Mouse (Mus musculus) embryonic facial prominence, embryonic 15.5 days (tissue): Measurements from ENCODE around the gene 4930568D16Rik. TPM values are rescaled to one million over a fixed set of nuclear protein-coding genes. Genes with fewer than 3 reads are reported as not detected.

Experiments used
- ATAC-seq: fragments of 200-750 bp; cut with Nextera tagmentation; 2 replicates; pipeline ENCODE4 v1.8.0; 2017; ENCODE audit warnings: low read depth, moderate TSS enrichment; ENCODE audit not compliant: insufficient number of reproducible peaks, low FRiP score, low TSS enrichment
- H3K27ac ChIP-seq: fragments of 300-500 bp; sonication (generic); replicated peaks from 2 replicates; pipeline ENCODE4 v1.5.1; 2015; ENCODE audit warnings: mild to moderate bottlenecking, inconsistent platforms
- H3K27me3 ChIP-seq: fragments of 300-500 bp; sonication (generic); 2 replicates; pipeline ENCODE4 v1.6.1; 2015; ENCODE audit warnings: inconsistent platforms
- H3K36me3 ChIP-seq: fragments of 300-500 bp; sonication (generic); 2 replicates; pipeline ENCODE4 v1.6.1; 2015; ENCODE audit warnings: mild to moderate bottlenecking, inconsistent platforms
- H3K4me1 ChIP-seq: fragments of 300-500 bp; sonication (generic); 2 replicates; pipeline ENCODE4 v1.6.1; 2015; ENCODE audit warnings: inconsistent platforms
- H3K4me2 ChIP-seq: fragments of 300-500 bp; sonication (generic); replicated peaks from 2 replicates; pipeline ENCODE4 v1.6.1; 2015; ENCODE audit warnings: mild to moderate bottlenecking, inconsistent platforms
- H3K4me3 ChIP-seq: fragments of 300-500 bp; sonication (generic); replicated peaks from 2 replicates; pipeline ENCODE4 v1.5.1; 2015; ENCODE audit warnings: mild to moderate bottlenecking, inconsistent platforms
- H3K9ac ChIP-seq: fragments of 300-500 bp; sonication (generic); 2 replicates; pipeline ENCODE4 v1.6.1; 2015; ENCODE audit warnings: inconsistent platforms
- H3K9me3 ChIP-seq: fragments of 300-500 bp; sonication (generic); replicated peaks from 2 replicates; pipeline ENCODE4 v1.6.1; 2016; ENCODE audit warnings: inconsistent platforms
- WGBS: fragments of 180-500 bp; shearing (Covaris S2); methylation state at CpG from one replicate; pipeline ENCODE4 v1.1.7; 2015; 5-methylcytosine and 5-hydroxymethylcytosine counted together
- polyA plus RNA-seq: library from polyadenylated mRNA; unstranded; fragments of >200 nt; fragmentation: Nextera tagmentation; extraction: Ambion mirVana; gene quantifications from 2 replicates; pipeline ENCODE4 v1.2.1, GENCODE M21; 2015

4930568D16Rik gene
- polyA plus RNA-seq, 1 experiment from 2014 or later = not detected

- Histone ChIP-seq H3K27ac (no peak overlapping the region), H3K4me2 (no peak overlapping the region), H3K36me3 (no peaks in the 10 kb centered on the region), H3K9me3 (no peaks in the 10 kb centered on the region), H3K4me3 (no peak overlapping the region), H3K9ac (no peak overlapping the region), H3K4me1 (peaks cover 18% of the 10 kb centered on the region), H3K27me3 (no peaks in the 10 kb centered on the region)
- ATAC-seq = no peak
- WGBS = 63% methylated on average over 1 of the region's 1 CpGs
These were observed 40.6 kb downstream of the 4930568D16Rik start for GRCm38 (mm10) chr2:35326931-35327330.

DNA sequence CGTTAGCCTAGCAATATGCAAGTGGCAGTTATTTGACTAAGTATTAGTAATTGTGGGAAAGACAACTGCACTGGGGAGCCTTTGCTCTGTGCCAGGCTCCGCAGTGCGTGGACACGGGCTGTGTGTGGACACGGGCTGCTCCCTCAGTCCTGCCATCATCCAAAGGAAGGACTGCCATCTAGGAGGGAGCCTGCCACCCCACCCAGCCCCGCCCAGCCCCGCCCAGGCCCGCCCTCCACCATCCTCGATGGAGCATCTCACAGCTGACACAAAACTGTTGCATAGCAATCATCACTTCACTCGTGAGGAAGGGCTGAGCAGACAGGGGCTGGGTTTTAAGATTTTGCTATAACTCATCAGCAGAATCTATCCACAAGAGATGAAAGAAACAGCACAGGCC lies 41.6 kb downstream of the 4930568D16Rik start:
- H3K4me1 ChIP-seq = peaks cover 20% of the 10 kb centered on the region
- H3K4me3 ChIP-seq = no peak overlapping the region
- H3K36me3 ChIP-seq = no peaks in the 10 kb centered on the region
- H3K9me3 ChIP-seq = no peaks in the 10 kb centered on the region
- no peak overlapping the region for H3K4me2 ChIP-seq
- H3K9ac ChIP-seq = no peak overlapping the region
- H3K27me3 ChIP-seq = no peaks in the 10 kb centered on the region
- no peak overlapping the region for H3K27ac ChIP-seq
- ATAC-seq = no peak
- 74% methylated on average over 10 of the region's 10 CpGs for WGBS

- no peak overlapping the region for H3K9ac ChIP-seq
These were observed 44.9 kb downstream of the 4930568D16Rik start for GRCm38 (mm10) chr2:35322404-35323164.

DNA sequence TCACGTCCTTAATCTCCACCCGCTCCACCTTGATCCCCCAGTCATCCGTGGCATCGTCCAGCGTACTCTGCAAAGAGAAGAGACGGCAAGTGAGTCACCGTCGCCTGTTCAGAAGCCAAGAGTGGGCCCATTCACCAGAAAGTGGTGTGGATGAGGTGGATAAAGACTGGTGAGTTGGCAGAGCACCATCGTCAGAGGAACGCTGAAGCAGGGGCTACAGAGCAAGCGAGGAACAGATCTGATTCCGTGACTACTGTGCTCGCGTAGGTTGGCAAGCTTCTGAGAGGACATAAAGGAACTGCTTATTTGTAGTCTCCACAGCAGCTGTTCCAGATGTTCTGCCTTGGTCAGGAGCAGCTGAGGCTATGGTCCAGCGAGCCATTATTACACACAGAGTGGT lies 47.1 kb downstream of the 4930568D16Rik start:
- peaks cover 16% of the 10 kb centered on the region for H3K4me1 ChIP-seq
- no peak overlapping the region for H3K9ac ChIP-seq
- H3K36me3 ChIP-seq = no peaks in the 10 kb centered on the region; the same call in 1 of the 2 replicates
- H3K27me3 ChIP-seq = no peaks in the 10 kb centered on the region
- H3K27ac ChIP-seq = no peak overlapping the region
- no peaks in the 10 kb centered on the region for H3K9me3 ChIP-seq
- no peak for ATAC-seq
- H3K4me3 ChIP-seq = no peak overlapping the region
- 83% methylated on average over 15 of the region's 15 CpGs for WGBS
- no peak overlapping the region for H3K4me2 ChIP-seq

More at GRCm38 (mm10) chr2:35322404-35323164, 44.9 kb downstream of the 4930568D16Rik start:
- no peaks in the 10 kb centered on the region; the same call in 1 of the 2 replicates for H3K36me3 ChIP-seq
- no peaks in the 10 kb centered on the region for H3K27me3 ChIP-seq
- H3K27ac ChIP-seq = 0 out of 2 replicates have a peak overlapping the region, but pooled peaks have one; percentile 28
- peak; percentile 70 for ATAC-seq
- H3K4me1 ChIP-seq = peaks cover 16% of the 10 kb centered on the region
- no peak overlapping the region for H3K4me2 ChIP-seq
- WGBS = 49% methylated on average over 10 of the region's 10 CpGs
- H3K4me3 ChIP-seq = no peak overlapping the region
- H3K9me3 ChIP-seq = no peaks in the 10 kb centered on the region

DNA sequence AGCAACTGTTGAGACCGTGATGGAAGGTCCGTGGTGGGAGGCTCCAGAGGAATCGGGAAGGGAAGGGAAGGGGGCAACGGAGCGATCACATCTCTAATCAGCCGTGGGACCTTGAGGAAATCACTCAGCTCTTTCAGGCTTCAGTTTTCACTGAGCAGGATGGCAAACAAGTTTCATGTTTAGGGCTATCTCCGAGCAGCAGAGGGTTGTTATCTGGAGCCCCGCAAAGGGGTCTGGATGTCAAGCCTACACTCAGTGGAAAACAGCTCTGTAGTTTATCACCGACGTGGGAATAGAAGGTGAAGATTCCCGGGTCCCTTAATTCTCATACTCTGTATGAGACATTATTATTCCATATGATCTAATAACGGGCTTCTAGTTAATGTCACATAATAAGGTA lies 49.1 kb downstream of the 4930568D16Rik start:
- Histone ChIP-seq H3K9ac (no peak overlapping the region), H3K9me3 (no peaks in the 10 kb centered on the region), H3K27ac (no peak overlapping the region), H3K4me3 (no peak overlapping the region), H3K36me3 (no peaks in the 10 kb centered on the region; the same call in 1 of the 2 replicates), H3K4me2 (no peak overlapping the region), H3K27me3 (no peaks in the 10 kb centered on the region), H3K4me1 (peaks cover 15% of the 10 kb centered on the region)
- ATAC-seq = no peak
- WGBS = 86% methylated on average over 12 of the region's 12 CpGs

DNA sequence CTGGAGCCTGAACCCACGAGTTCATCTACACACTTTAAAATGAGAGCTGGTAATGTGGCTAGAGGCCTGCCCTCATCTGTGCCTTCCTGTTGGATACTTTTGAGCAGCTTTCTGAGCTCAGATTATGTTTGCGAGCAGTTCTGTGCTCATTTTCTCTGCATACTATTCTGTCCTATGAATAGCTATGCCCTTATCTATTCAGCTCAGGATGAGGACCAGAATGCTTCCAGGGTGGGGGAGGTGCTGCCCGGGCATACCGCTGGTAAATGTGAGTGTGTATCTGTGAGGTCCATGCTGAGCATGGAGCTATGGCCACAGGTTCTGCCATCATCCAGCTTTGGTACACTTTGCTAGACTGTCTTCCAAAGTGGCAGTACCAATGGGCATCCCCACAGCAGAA lies 49.9 kb downstream of the 4930568D16Rik start:
- WGBS = 85% methylated on average over 4 of the region's 4 CpGs
- no peak overlapping the region for H3K4me3 ChIP-seq
- H3K27ac ChIP-seq = no peak overlapping the region
- H3K36me3 ChIP-seq = no peaks in the 10 kb centered on the region; the same call in 1 of the 2 replicates
- H3K4me1 ChIP-seq = peaks cover 9% of the 10 kb centered on the region
- H3K27me3 ChIP-seq = no peaks in the 10 kb centered on the region
- no peak overlapping the region for H3K4me2 ChIP-seq
- H3K9ac ChIP-seq = no peak overlapping the region
- no peaks in the 10 kb centered on the region for H3K9me3 ChIP-seq
- no peak for ATAC-seq

- Histone ChIP-seq H3K27ac (no peak overlapping the region), H3K9me3 (no peaks in the 10 kb centered on the region), H3K9ac (no peak overlapping the region), H3K4me3 (no peak overlapping the region), H3K4me1 (no peaks in the 10 kb centered on the region), H3K27me3 (no peaks in the 10 kb centered on the region), H3K36me3 (peaks cover 4% of the 10 kb centered on the region; the same call in 1 of the 2 replicates), H3K4me2 (no peak overlapping the region)
- 56% methylated on average over 3 of the region's 3 CpGs for WGBS
- no peak for ATAC-seq
These were observed 53.2 kb downstream of the 4930568D16Rik start for GRCm38 (mm10) chr2:35314300-35314699.

GRCm38 (mm10) chr2:35309906-35310493 lies 57.5 kb downstream of the 4930568D16Rik start:
- Histone ChIP-seq H3K4me3 (no peak overlapping the region), H3K9ac (no peak overlapping the region), H3K4me2 (no peak overlapping the region), H3K4me1 (no peaks in the 10 kb centered on the region), H3K27me3 (no peaks in the 10 kb centered on the region), H3K27ac (0 out of 2 replicates have a peak overlapping the region, but pooled peaks have one; percentile 13), H3K36me3 (peaks cover 41% of the 10 kb centered on the region), H3K9me3 (no peaks in the 10 kb centered on the region)
- no peak for ATAC-seq
- 74% methylated on average over 4 of the region's 4 CpGs for WGBS

GRCm38 (mm10) chr2:35308166-35308565 lies 59.4 kb downstream of the 4930568D16Rik start:
- H3K4me1 ChIP-seq = no peaks in the 10 kb centered on the region
- no peaks in the 10 kb centered on the region for H3K9me3 ChIP-seq
- H3K4me3 ChIP-seq = no peak overlapping the region
- peaks cover 58% of the 10 kb centered on the region for H3K36me3 ChIP-seq
- 69% methylated on average over 1 of the region's 1 CpGs for WGBS
- H3K27me3 ChIP-seq = no peaks in the 10 kb centered on the region
- H3K9ac ChIP-seq = no peak overlapping the region
- H3K4me2 ChIP-seq = no peak overlapping the region
- ATAC-seq = no peak
- no peak overlapping the region for H3K27ac ChIP-seq
